Comparison of ENCODE assay signal across 22 mouse cellular contexts in genomic region chr13:4800666-4801065, GRCm38 (mm10).
"Had no signal": no experiment of that assay in that cellular context is flagged by ENCODE, and none has a peak within 500 bp of the region (broad histone marks: within the 10 kb centered on the region; RNA-seq: fewer than 3 reads in every experiment).

No protein-coding gene starts in this region.

- DNase-seq: liver, postnatal 0 days; lung, adult 2 months; lung, postnatal 14 days; lung, postnatal 36 days; retina, postnatal 1 day; right cerebral cortex, adult 18-20 months; right cerebral cortex, postnatal 25 days; thymus, adult 2 months; thymus, postnatal 25 days; thymus, postnatal 4 days had no signal

- H3K27me3 ChIP-seq: liver, embryonic 15.5 days; lung, embryonic 15.5 days; megakaryocyte, embryonic 14.5 days; midbrain, embryonic 13.5 days; midbrain, embryonic 15.5 days; neural tube, embryonic 13.5 days; neural tube, embryonic 15.5 days; stomach, embryonic 15.5 days had no signal

- ATAC-seq: liver, postnatal 0 days; lung, postnatal 0 days; midbrain, embryonic 13.5 days; midbrain, embryonic 15.5 days had no signal

- H3K4me1 ChIP-seq: liver, embryonic 15.5 days; lung, embryonic 15.5 days; megakaryocyte, embryonic 14.5 days; midbrain, embryonic 13.5 days; midbrain, embryonic 15.5 days; neural tube, embryonic 13.5 days; neural tube, embryonic 15.5 days; stomach, embryonic 15.5 days had no signal

- H3K27ac ChIP-seq: liver, embryonic 15.5 days; lung, embryonic 15.5 days; macrophage; midbrain, embryonic 13.5 days; midbrain, embryonic 15.5 days; neural tube, embryonic 13.5 days; neural tube, embryonic 15.5 days; stomach, embryonic 15.5 days; stomach, postnatal 0 days had no signal

- H3K4me3 ChIP-seq: liver, embryonic 15.5 days; lung, embryonic 15.5 days; megakaryocyte, embryonic 14.5 days; midbrain, embryonic 13.5 days; midbrain, embryonic 15.5 days; myocyte; neural tube, embryonic 13.5 days; neural tube, embryonic 15.5 days; stomach, embryonic 15.5 days had no signal

- H3K36me3 ChIP-seq: liver, embryonic 15.5 days; lung, embryonic 15.5 days; midbrain, embryonic 15.5 days; neural tube, embryonic 13.5 days; neural tube, embryonic 15.5 days; stomach, embryonic 15.5 days had no signal

- H3K9me3 ChIP-seq: liver, embryonic 15.5 days; lung, embryonic 15.5 days; midbrain, embryonic 15.5 days; stomach, embryonic 15.5 days had no signal
